Mouse (Mus musculus) left cerebral cortex, adult 11 months (tissue): ENCODE results near the gene Lrrc27.

Experiments used
- DNase-seq: peaks from one replicate; pipeline ENCODE4 v3.0.0; 2022; ENCODE audit warnings: low spot score

Gene Lrrc27

GRCm38 (mm10) chr7:139212754-139213745 is at the start of gene Lrrc27, which contains the start of gene Stk32c:
Gene Lrrc27 (plus strand): TSS chr7:139212988.
Gene Stk32c (minus strand): TSS chr7:139213307.
- peak; percentile 96 for DNase-seq

- DNase-seq: peak; percentile 81
These were observed 48.4 kb upstream of the Lrrc27 start for GRCm38 (mm10) chr7:139164410-139164809.

GRCm38 (mm10) chr7:139169143-139169542 is 43.6 kb upstream of the Lrrc27 start:
- no peak for DNase-seq

GRCm38 (mm10) chr7:139179299-139179698 is 33.5 kb upstream of the Lrrc27 start:
- no peak for DNase-seq

DNA sequence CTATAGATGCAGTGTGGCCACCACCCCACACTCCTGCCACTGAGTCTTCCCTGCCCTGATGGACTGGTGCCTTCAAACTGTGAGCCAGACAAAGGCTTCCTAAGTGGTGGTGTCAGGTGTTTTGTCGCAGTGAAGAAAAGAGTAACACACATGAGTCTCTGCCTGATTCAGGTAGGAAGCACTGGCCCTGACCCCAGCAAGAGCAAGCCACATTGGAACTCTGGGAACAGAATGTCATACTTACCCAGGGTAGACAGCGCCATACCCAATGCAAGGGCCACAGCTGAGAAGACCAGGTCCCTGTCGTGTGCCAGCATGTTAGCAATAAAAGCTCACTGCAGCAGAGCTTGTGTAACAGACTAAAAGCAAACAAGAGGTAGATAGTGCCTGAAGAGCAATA is 32.7 kb upstream of the Lrrc27 start:
- DNase-seq: no peak

GRCm38 (mm10) chr7:139184396-139184795 is 28.4 kb upstream of the Lrrc27 start:
- no peak for DNase-seq

DNA sequence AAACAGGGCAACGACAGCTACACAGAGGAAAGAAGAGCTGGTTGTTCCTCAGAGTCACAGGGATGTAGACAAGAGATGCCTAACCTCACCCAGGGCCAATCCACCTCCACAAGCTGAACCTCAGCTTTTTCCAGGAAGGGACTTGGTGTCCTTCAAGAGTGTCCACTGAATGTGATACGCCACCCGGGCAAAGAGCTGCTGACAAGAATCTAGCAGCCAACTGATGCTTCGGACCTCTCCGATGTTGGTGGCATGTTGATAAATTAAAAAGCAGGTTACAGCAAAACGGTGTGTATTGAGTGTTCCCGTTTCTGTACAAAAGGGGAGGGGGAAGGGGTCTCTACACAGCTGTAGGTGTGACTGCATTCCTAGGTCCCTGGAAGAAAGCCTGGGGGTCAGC is 27.9 kb upstream of the Lrrc27 start:
- no peak for DNase-seq

- DNase-seq: no peak
These were observed 26.8 kb upstream of the Lrrc27 start for GRCm38 (mm10) chr7:139185971-139186370.

GRCm38 (mm10) chr7:139186436-139186835 is 26.4 kb upstream of the Lrrc27 start:
- no peak for DNase-seq

GRCm38 (mm10) chr7:139187277-139187676 is 25.5 kb upstream of the Lrrc27 start:
- DNase-seq: no peak

- DNase-seq: no peak
These were observed 24.8 kb upstream of the Lrrc27 start for GRCm38 (mm10) chr7:139187771-139188633.

GRCm38 (mm10) chr7:139188634-139189207 is 24.1 kb upstream of the Lrrc27 start:
- no peak for DNase-seq

- no peak for DNase-seq
These were observed 22.2 kb upstream of the Lrrc27 start for GRCm38 (mm10) chr7:139190616-139191015.

DNA sequence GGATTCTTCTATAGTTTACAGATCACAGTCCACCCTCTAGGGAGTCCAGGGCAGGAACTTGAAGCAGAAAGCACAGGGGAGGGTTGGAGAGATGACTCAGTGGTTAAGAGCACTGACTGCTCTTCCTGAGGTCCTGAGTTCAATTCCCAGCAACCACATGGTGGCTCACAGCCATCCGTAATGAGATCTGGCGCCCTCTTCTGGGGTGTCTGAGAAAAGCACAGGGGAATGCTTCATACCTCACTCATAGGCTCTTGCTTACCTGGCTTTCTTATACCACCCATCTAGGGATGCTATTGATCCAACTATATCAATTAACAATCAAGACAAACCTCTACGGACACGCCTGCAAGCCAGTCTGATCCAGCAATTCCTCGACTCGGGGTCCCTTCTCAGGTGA is 21.2 kb upstream of the Lrrc27 start:
- no peak for DNase-seq

DNA sequence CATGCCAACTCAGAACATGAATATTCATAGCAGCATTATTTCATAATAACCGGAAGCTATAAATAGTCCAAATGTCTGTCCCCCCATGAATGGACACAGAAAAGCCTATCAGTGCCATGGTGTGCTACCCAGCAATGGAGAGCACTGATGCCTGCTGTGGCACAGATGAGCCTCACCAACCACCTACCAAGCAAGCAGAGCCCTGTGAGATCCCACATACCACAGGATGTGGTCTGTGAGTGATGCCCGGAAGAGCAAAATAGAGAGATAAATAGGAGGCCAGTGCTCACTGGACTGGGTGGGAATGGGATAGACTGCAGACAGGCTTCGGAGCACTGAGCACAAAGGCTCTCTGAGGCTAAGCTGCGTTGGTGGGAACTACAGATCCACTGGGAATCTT is 15.8 kb upstream of the Lrrc27 start:
- no peak for DNase-seq

- DNase-seq: peak; percentile 66
These were observed 12.7 kb upstream of the Lrrc27 start for GRCm38 (mm10) chr7:139200108-139200507.

GRCm38 (mm10) chr7:139201209-139201608 is 11.6 kb upstream of the Lrrc27 start:
- DNase-seq: no peak

GRCm38 (mm10) chr7:139208023-139208772 is 4.6 kb upstream of the Lrrc27 start:
- no peak for DNase-seq

- DNase-seq: no peak
These were observed 4.1 kb upstream of the Lrrc27 start for GRCm38 (mm10) chr7:139208773-139209095.

GRCm38 (mm10) chr7:139211761-139212160 is 1.0 kb upstream of the Lrrc27 start:
- no peak for DNase-seq

DNA sequence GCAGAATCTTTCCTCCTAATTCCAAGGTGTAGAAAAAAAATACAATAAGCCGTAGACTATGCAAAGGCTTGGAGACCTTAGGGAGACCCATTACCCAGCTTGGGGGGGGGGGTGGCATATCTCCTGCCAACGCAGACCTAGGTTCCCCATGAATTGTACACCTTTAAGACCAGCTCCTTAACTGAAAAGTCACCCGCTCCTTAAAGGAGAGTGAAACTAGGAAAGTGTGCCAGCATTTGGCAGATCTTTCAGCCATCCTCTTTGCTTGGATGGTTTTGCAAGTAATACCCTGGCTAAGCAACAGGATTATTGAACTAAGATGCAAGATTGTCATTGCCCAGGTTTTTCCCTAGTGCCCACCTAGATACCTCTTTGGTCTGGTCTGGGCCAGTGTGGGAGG is 963 bp downstream of the Lrrc27 start:
- DNase-seq: no peak

- DNase-seq: no peak
These were observed 1.4 kb downstream of the Lrrc27 start for GRCm38 (mm10) chr7:139214160-139214559.
